Mouse (Mus musculus): ENCODE data around the gene Ebf1. TPM values are rescaled to one million over a fixed set of nuclear protein-coding genes. Genes with fewer than 3 reads are reported as not detected.

Ebf1 gene
- total RNA-seq, 2 experiments from 2014 or later: 2.3 to 3.4 TPM

DNA sequence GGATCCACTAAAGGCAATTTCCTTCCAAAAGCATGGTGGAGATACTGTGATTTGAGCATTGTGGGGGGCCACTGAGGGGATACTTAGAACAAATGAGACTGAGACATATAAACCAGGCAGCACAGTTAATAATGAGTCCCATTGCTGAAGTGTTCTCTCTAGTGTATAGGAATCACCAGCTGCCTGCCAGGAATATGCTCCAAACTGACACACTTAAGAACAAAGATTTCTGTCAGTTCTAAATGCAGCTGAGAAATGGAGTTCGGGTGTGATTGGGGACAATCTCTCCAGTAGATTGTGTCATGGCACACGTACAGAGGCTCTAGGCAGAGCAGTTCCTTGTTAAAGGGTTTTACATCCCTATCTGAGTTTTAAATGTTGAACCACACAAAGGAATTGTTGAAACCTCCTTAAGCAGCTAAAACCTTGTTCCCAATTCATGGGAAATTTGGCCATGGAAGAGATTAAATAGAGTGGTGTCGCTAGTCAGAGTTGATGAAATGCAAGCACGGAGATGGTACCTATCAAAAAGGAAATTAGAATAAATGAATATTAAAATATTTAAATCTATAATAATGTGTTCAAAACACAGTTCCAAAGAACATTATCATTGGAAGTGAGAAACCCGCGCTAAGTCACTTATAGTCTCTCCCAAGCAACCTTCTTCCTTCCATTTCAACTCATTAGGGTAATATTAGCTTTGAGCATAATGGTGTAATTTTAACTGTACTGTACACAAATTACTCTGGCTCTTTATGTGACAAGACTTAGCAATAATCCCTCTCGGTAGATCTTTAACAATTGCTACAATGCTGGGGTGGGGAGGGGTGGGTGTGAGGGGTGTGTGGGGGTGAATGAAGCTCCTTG, 438.9 kb downstream of the Ebf1 start:
- no peak for DNase-seq (ENCODE audit: low spot score in 2 of 2)
- TF ChIP-seq CTCF (conservative IDR thresholded peaks at IDR 0.05): no peak
- H3K27ac ChIP-seq: no peak overlapping the region
- H3K4me3 ChIP-seq: no peak overlapping the region

Other genes with a start within 250 kb of the Ebf1 start
- not detected for gene Il12b, start 217.3 kb upstream of the Ebf1 start, total RNA-seq (2021)
- 10 to 100 TPM; 50.1 to 50.4 TPM for gene Ublcp1, start 146.8 kb upstream of the Ebf1 start, total RNA-seq (2021)
- 10 to 100 TPM; 95.7 to 97.0 TPM for gene Rnf145, start 98.4 kb upstream of the Ebf1 start, total RNA-seq (2021)